Mouse (Mus musculus) thymus, adult 18-20 months (tissue): ENCODE measurements around the gene Erc1.
A peak's percentile ranks its signal among the peaks of the same experiment; 100 is the strongest.
"Not testable (repeated sequence)": the region's sequence is repeated elsewhere in the genome, so short reads cannot be mapped to it uniquely, and the experiment has no call there.

Experiments used
- DNase-seq, 2 experiments: peaks; one replicate each; pipeline ENCODE4 v3.0.0; 2022; ENCODE audit warnings: mixed read lengths in 2 of 2

The Erc1 gene

GRCm38 (mm10) chr6:119704899-119705298, 143.1 kb downstream of the Erc1 start:
- DNase-seq = no peak

- no peak for DNase-seq
These were observed 155.2 kb downstream of the Erc1 start for GRCm38 (mm10) chr6:119692754-119693153.

- DNase-seq = no peak
These were observed 161.5 kb downstream of the Erc1 start for GRCm38 (mm10) chr6:119686470-119686869.

GRCm38 (mm10) chr6:119680746-119681145, 167.2 kb downstream of the Erc1 start:
- no peak for DNase-seq

GRCm38 (mm10) chr6:119674811-119675209, 173.2 kb downstream of the Erc1 start:
- no peak for DNase-seq

- DNase-seq = no peak
These were observed 173.7 kb downstream of the Erc1 start for GRCm38 (mm10) chr6:119674201-119674810.

GRCm38 (mm10) chr6:119669746-119670145, 178.2 kb downstream of the Erc1 start:
- DNase-seq = no peak

GRCm38 (mm10) chr6:119662936-119663335, 185.0 kb downstream of the Erc1 start:
- no peak for DNase-seq

- DNase-seq = no peak
These were observed 186.9 kb downstream of the Erc1 start for GRCm38 (mm10) chr6:119661081-119661493.

- no peak for DNase-seq
These were observed 189.5 kb downstream of the Erc1 start for GRCm38 (mm10) chr6:119658441-119658840.

- no peak for DNase-seq
These were observed 190.4 kb downstream of the Erc1 start for GRCm38 (mm10) chr6:119657418-119658178.

GRCm38 (mm10) chr6:119654777-119655176, 193.2 kb downstream of the Erc1 start:
- not testable (repeated sequence) for DNase-seq

GRCm38 (mm10) chr6:119643880-119644460, 204.0 kb downstream of the Erc1 start:
- no peak for DNase-seq

GRCm38 (mm10) chr6:119643178-119643728, 204.7 kb downstream of the Erc1 start:
- no peak for DNase-seq

- DNase-seq = no peak
These were observed 205.2 kb downstream of the Erc1 start for GRCm38 (mm10) chr6:119642718-119643117.

GRCm38 (mm10) chr6:119635629-119636028, 212.3 kb downstream of the Erc1 start:
- DNase-seq = peak in 1 of 2 experiments; percentile 23

- no peak for DNase-seq
These were observed 217.3 kb downstream of the Erc1 start for GRCm38 (mm10) chr6:119630622-119631021.

- no peak for DNase-seq
These were observed 246.6 kb downstream of the Erc1 start for GRCm38 (mm10) chr6:119601379-119601778.

- no peak for DNase-seq
These were observed 252.5 kb downstream of the Erc1 start for GRCm38 (mm10) chr6:119595440-119595839.

GRCm38 (mm10) chr6:119590872-119591271, 257.1 kb downstream of the Erc1 start:
- DNase-seq = no peak

- no peak for DNase-seq
These were observed 260.1 kb downstream of the Erc1 start for GRCm38 (mm10) chr6:119587897-119588296.

- DNase-seq = no peak
These were observed 260.5 kb downstream of the Erc1 start for GRCm38 (mm10) chr6:119587454-119587853.

GRCm38 (mm10) chr6:119585652-119586375, 262.2 kb downstream of the Erc1 start:
- no peak for DNase-seq
